Mouse (Mus musculus): ENCODE measurements at regions not wholly inside any gene's neighbourhood (a gene's known extent, or its start where the extent isn't known, plus 50 kb on each side); places are given as distances from the start of the nearest gene placed in this dataset.

DNA sequence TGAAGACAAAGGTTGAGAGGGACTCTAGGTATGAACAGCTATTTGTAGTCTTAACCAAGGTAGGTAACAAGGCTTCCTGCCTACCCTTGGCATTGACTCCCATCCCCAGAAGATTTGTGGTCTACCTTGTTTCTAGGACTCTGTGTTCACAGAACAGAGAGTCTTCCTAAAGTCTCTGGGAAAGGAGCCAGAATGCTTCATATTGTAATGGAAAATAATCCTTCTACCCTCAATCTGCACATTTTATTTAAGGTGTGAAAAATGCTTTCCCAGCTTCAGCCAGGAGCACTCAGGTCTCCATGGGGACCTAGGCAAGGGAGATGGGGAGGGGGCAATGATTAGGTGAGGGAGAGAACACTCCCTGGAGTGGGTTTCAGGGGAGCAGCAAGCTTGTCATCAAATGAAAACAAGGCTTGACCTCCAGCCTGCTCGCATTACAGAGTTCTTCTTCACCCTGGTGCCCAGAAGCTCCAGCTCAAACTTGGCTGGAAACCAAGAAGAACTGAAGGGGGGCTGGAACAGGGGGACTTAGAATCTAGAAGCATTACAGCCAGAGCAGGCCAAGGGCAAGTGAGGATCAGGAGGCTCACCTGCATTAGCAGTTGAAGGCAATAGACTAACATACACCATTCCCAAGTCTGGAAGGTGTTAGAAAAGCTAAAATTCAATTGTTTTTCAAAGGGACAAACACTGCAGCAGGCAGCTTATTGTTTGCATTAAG is 159.1 kb downstream of the Rdh14 start:
- no peak for TF ChIP-seq CTCF (IDR thresholded peaks at IDR 0.05)
- TF ChIP-seq POLR2A (IDR thresholded peaks at IDR 0.05; ENCODE audit: insufficient read depth, low read depth, low read length): no peak
- no peak for TF ChIP-seq EP300 (IDR thresholded peaks at IDR 0.05; ENCODE audit: insufficient read depth, low read depth, low read length)
